Mouse (Mus musculus) heart, embryonic 10.5 days (tissue): ENCODE data around the gene Gnat1. TPM values are rescaled to one million over a fixed set of nuclear protein-coding genes. Genes with fewer than 3 reads are reported as not detected.
A peak's percentile ranks its signal among the peaks of the same experiment; 100 is the strongest.

Source experiments
- DNase-seq: peaks from one replicate; pipeline ENCODE4 v3.0.0-alpha.2; 2017; ENCODE audit warnings: low spot score
- H3K27ac ChIP-seq: fragments of 300-500 bp; sonication (generic); 2 replicates; pipeline ENCODE4 v1.5.1; 2016; ENCODE audit warnings: mild to moderate bottlenecking
- H3K27me3 ChIP-seq: fragments of 300-500 bp; sonication (generic); 2 replicates; pipeline ENCODE4 v1.6.1; 2016; ENCODE audit warnings: mild to moderate bottlenecking; ENCODE audit not compliant: poor library complexity, insufficient read depth, severe bottlenecking
- H3K36me3 ChIP-seq: fragments of 300-500 bp; sonication (generic); 2 replicates; pipeline ENCODE4 v1.6.1; 2016; ENCODE audit warnings: mild to moderate bottlenecking, moderate library complexity
- H3K4me1 ChIP-seq: fragments of 300-500 bp; sonication (generic); 2 replicates; pipeline ENCODE4 v1.6.1; 2016; ENCODE audit warnings: mild to moderate bottlenecking
- H3K4me3 ChIP-seq: fragments of 300-500 bp; sonication (generic); 2 replicates; pipeline ENCODE4 v1.5.1; 2016; ENCODE audit warnings: mild to moderate bottlenecking, moderate library complexity
- H3K9me3 ChIP-seq: fragments of 300-500 bp; sonication (generic); 2 replicates; pipeline ENCODE4 v1.6.1; 2016; ENCODE audit warnings: mild to moderate bottlenecking, moderate library complexity
- WGBS: fragments of 180-500 bp; shearing (Covaris S2); methylation state at CpG from one replicate; pipeline ENCODE4 v1.1.7; 2016; 5-methylcytosine and 5-hydroxymethylcytosine counted together
- polyA plus RNA-seq: library from polyadenylated mRNA; unstranded; fragments of >200 nt; fragmentation: Nextera tagmentation; extraction: Ambion mirVana; gene quantifications from 2 replicates; pipeline ENCODE4 v1.2.1, GENCODE M21; 2016

Gene Gnat1
- polyA plus RNA-seq, 1 experiment from 2014 or later: 3.2 TPM

DNA sequence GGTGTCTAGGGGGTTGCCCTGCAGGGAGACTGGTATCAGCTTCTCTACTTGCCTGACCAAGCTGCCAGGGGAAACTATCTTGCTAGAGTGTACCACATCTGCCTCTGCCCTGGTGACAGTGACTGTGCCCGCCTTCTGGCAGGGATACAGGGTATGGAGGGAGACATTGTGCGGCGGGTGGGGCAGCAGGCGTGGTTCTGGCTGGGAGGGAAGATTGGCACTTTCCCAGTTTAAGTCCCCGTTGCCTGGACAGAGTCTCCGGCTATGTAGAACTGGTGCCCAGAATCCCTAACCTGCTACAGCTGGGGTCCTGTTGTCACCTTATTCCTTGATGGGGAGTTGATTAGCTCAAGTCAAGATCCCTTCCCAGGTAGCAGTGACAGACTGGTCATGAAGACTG lies 47.0 kb downstream of the Gnat1 start:
- peaks cover 23% of the 10 kb centered on the region for H3K36me3 ChIP-seq
- no peak for DNase-seq
- H3K4me3 ChIP-seq: peak overlapping the region; percentile 84
- peak overlapping the region; percentile 94; the same call in 1 of the 2 replicates for H3K27ac ChIP-seq
- no peaks in the 10 kb centered on the region for H3K27me3 ChIP-seq
- 76% methylated on average over 6 of the region's 6 CpGs for WGBS
- H3K4me1 ChIP-seq: peaks cover 90% of the 10 kb centered on the region
- H3K9me3 ChIP-seq: no peaks in the 10 kb centered on the region

DNA sequence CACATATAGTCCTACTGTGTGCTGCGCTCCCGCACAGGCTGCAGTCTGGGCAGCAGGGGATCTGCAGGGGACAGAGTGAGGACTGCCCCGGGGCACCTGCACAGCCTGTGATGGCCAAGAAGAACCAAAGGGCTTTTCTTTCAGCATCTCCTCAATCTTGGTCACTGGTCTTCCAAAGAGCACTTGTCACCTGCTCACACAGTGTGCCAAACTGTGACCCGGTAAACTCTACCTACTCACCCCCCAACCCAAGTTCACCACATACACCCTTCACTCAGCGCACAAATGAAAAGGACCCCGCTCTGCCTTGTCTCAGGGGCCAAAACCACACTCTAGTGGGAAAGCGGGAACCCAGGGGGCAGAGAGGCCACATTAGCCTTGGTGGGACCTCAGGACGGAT lies 47.7 kb downstream of the Gnat1 start:
- peak overlapping the region; percentile 94; the same call in 1 of the 2 replicates for H3K27ac ChIP-seq
- peaks cover 23% of the 10 kb centered on the region for H3K36me3 ChIP-seq
- 93% methylated on average over 8 of the region's 8 CpGs for WGBS
- peaks cover 90% of the 10 kb centered on the region for H3K4me1 ChIP-seq
- no peaks in the 10 kb centered on the region for H3K9me3 ChIP-seq
- H3K4me3 ChIP-seq: peak overlapping the region; percentile 84; the same call in 1 of the 2 replicates
- DNase-seq: no peak
- no peaks in the 10 kb centered on the region for H3K27me3 ChIP-seq

DNA sequence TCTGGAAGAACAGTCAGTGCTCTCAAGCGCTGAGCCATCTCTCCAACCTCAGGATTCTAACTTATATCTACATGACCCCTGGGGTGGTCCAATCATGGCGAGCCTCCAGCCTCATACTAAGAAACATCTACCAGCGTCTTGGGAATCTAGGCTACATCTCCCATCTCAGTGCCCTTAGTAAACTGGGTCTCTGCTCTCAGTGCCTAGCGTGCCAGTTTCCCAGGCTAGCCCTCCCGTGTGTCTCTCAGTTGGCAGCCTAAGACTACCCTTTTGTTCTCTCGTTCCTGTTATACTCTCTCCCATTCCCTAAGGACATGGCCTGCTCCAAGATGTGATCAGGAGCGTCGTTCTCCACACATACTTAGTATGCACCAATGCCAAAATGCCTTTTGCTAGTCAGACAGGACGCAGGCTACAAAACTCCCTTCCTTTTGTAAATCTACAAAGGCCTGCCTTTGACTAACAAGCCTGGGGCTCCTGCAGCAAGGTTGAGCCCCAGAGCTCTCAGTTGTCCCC lies 48.1 kb downstream of the Gnat1 start:
- 77% methylated on average over 9 of the region's 9 CpGs for WGBS
- Histone ChIP-seq H3K4me3 (no peak overlapping the region), H3K27ac (peak overlapping the region; percentile 83; the same call in 1 of the 2 replicates)

DNA sequence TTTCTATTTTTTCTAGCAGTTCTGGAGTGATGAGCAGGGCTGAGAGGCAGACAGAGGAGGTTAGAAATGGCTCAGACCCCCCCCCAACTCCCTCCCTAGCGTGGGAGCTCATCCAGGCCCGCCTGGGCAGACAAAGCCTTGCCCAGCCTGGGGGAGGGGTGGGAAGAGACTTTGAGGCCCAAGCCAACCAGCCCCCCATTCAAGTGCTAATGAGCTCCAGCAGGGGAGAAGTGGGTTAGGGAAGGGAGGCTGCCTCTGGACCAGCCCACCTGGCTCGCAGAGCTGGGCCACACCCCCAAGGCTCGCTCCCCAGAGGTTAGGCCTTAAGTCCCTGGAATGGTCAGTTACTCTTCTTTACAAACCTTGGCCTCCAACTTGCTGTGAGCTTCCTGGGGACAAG lies 48.9 kb downstream of the Gnat1 start:
- Histone ChIP-seq H3K36me3 (peaks cover 28% of the 10 kb centered on the region), H3K9me3 (no peaks in the 10 kb centered on the region), H3K27me3 (no peaks in the 10 kb centered on the region), H3K27ac (peak overlapping the region; percentile 83), H3K4me3 (peak overlapping the region; percentile 33), H3K4me1 (peaks cover 88% of the 10 kb centered on the region)
- WGBS: 6% methylated on average over 4 of the region's 4 CpGs
- DNase-seq: no peak

More for the DNA sequence above, 48.1 kb downstream of the Gnat1 start:
- H3K36me3 ChIP-seq: peaks cover 23% of the 10 kb centered on the region
- H3K9me3 ChIP-seq: no peaks in the 10 kb centered on the region
- DNase-seq: no peak
- H3K27me3 ChIP-seq: no peaks in the 10 kb centered on the region
- H3K4me1 ChIP-seq: peaks cover 92% of the 10 kb centered on the region

DNA sequence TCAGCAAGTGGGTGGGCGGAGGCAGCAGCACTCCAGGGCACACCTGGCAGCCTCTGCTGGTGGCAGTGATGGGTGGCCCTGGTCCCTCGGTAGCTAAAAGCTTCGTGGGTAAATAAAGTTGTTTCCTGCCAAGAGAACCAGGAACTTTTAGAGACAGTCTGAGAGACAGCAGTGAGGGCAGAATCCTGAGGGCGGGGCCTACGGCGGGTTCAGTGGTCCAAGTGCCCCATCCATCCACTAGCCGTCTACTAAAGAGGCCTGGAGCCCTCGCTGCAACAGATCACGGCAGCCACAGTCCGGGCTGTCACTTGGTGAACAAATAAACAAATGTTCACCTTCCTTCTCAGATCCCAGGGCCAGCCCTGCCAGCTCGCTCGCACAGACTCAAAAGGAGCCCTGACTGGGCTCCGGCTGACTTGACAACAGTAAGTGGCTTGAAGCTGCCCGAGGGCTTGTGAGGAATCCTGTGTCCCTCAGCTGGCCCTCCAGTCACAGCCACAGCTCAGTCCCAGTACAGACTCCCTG lies 49.5 kb downstream of the Gnat1 start:
- H3K27me3 ChIP-seq: no peaks in the 10 kb centered on the region
- peak overlapping the region; percentile 83 for H3K27ac ChIP-seq
- H3K36me3 ChIP-seq: peaks cover 34% of the 10 kb centered on the region
- H3K9me3 ChIP-seq: no peaks in the 10 kb centered on the region
- H3K4me3 ChIP-seq: peak overlapping the region; percentile 33
- 20% methylated on average over 14 of the region's 14 CpGs for WGBS
- H3K4me1 ChIP-seq: peaks cover 89% of the 10 kb centered on the region
- DNase-seq: no peak

DNA sequence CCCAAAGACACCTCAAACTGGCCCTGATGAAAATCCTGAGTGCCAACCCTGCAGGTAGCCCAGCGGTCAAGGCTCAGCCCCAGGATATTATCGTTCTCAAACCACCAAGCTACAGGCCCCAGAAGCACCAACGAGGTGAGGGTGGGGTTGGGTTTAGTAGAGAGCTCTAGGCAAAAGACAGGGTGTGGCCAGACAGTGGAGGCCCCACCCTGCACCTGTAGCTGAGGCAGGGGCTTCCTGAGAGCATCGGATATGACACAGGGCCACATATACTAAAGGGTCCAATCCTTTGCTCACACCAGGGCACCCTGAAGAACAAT lies 50.1 kb downstream of the Gnat1 start:
- H3K36me3 ChIP-seq: peaks cover 40% of the 10 kb centered on the region
- no peaks in the 10 kb centered on the region for H3K9me3 ChIP-seq

DNA sequence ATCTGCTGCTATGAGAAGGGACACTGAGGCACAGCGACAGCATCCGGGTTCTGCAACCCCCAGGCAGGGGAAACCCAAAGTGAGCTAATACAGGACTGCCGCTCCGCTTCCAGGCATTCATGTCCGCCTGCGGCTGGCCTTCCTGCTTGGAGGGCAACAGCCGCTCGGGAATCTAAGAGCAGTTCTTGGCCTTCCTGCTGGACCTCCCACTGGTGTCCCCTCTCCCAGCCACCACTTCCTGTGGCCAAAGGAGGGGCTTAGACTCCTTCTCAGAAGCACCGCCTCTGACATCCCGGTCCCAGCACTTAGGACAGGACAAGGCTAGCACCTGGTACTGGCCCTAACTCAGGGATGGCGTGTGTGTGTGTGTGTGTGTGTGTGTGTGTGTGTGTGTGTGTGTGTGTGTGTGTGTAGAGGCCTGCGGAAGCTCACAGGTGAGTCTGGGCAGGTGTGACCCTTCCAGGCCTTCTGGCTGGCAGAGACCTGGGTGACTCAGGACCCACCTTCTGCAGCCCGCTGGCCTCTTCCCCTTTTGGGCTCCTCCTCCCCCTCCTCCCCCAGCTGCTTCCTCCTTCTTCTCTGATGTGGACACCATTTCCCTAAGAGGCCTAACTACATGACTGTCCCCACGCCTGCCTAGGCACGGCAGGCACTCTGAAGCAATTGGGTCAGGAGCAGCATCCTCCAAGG lies 50.6 kb downstream of the Gnat1 start:
- Histone ChIP-seq H3K4me1 (peaks cover 94% of the 10 kb centered on the region), H3K4me3 (peak overlapping the region; percentile 42; the same call in 1 of the 2 replicates), H3K27ac (peak overlapping the region; percentile 90), H3K27me3 (no peaks in the 10 kb centered on the region), H3K36me3 (peaks cover 45% of the 10 kb centered on the region), H3K9me3 (no peaks in the 10 kb centered on the region)
- no peak for DNase-seq
- WGBS: 44% methylated on average over 13 of the region's 15 CpGs

More for the DNA sequence above, 50.1 kb downstream of the Gnat1 start:
- Histone ChIP-seq H3K4me1 (peaks cover 94% of the 10 kb centered on the region), H3K27me3 (no peaks in the 10 kb centered on the region), H3K27ac (peak overlapping the region; percentile 90), H3K4me3 (peak overlapping the region; percentile 42; the same call in 1 of the 2 replicates)
- WGBS: 33% methylated on average over 4 of the region's 4 CpGs
- DNase-seq: no peak

DNA sequence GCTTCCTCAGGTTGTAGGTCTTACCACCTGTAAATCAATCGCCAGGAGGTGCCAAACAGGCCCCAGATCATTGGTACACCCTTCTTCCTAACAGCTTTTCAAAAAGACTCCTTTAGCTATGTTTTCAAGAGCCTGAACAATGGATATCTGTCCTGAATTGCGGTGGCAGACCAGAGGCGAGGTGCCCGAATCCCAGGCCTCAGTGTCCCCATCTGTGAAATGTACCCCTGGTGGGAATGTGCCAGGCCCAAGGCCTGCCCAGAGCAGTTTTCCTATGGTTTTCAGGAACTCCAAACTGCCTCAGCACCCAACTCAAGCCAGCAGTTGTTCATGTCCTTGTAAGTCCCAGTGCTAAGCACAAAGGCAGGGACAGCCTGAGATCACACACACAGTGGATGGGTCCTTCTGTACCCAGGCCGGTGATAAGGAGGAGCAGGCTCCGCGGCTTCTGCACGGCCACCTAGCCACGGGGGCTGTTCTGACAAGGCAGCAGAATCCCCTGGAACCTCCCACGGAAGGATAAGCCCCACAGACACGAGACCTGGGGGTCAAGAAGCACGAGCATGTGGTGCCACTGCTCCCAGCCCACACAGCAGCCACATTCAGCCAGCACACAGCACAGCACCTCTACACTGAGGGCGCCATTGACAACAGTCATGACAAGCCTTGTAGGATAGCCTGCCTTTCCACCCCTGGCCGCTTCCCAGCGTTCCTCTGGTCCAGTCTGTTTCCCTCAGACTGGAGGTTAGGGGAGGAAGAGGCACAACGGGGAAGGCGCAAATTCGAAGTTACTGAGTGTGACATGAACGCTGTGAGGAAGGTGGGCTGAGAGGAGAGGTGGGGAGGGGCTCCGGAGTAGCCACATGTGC lies 51.9 kb downstream of the Gnat1 start:
- Histone ChIP-seq H3K9me3 (no peaks in the 10 kb centered on the region), H3K4me3 (peak overlapping the region; percentile 42), H3K36me3 (peaks cover 55% of the 10 kb centered on the region), H3K27me3 (no peaks in the 10 kb centered on the region), H3K4me1 (peaks cover 87% of the 10 kb centered on the region), H3K27ac (peak overlapping the region; percentile 90)
- WGBS: 31% methylated on average over 20 of the region's 20 CpGs
- no peak for DNase-seq

DNA sequence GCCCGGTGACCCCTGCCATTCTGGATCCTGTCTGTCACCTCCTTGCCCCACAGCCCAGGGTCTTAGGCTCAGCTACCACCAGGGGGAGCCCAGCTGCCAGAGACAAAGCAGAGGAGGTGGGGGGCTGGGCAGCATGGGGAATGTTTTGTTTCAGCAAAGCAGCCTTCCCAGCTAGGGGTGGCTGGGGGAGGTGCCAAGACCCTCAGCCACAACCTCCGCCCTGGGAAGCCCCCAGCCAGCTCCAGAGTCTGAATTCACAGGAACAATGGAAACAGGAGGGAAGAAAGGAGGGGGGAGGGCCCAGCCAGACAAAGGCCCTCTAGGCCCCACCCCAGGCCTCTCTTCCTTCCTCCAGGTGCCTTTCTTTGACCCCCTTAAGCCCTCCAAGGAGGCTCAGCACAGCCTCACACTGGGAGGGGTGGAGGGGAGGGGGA lies 52.7 kb downstream of the Gnat1 start:
- peaks cover 57% of the 10 kb centered on the region for H3K36me3 ChIP-seq
- WGBS: 0% methylated on average over 2 of the region's 2 CpGs
- peak overlapping the region; percentile 42 for H3K4me3 ChIP-seq

DNA sequence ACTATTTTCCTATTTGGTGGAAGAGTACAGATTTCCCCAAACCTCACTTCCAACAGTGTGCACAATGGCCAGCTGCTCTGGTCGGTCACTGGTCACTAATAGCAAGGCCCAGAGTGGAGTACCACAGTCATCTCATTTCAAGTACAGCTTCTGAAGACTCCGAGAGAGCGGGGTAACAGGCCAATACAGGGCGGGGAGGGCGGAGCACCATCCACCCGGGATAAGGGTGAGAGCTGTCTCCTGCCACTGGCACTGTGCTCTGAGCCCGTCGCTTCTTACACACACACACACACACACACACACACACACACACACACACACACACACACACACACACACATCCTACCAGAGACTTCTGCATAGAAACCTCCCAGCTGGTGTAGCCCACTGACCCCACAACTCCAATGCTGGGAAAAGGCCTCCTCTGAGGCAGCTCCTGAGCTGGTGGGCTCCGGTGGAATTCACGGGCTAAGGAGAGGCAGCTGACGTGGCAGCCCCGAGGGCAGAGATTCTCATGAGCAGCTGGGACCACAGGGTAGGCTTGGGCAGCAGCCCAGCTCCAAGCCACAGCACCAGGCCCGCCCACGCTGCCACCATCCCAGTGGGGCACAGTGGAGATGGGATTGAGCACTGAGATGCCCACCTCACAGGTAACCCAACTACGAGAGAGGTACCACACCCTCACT lies 53.2 kb downstream of the Gnat1 start:
- H3K9me3 ChIP-seq: no peaks in the 10 kb centered on the region
- peak overlapping the region; percentile 90 for H3K27ac ChIP-seq
- no peaks in the 10 kb centered on the region for H3K27me3 ChIP-seq
- WGBS: 51% methylated on average over 14 of the region's 15 CpGs
- peaks cover 55% of the 10 kb centered on the region for H3K36me3 ChIP-seq
- no peak for DNase-seq
- H3K4me3 ChIP-seq: peak overlapping the region; percentile 42
- peaks cover 74% of the 10 kb centered on the region for H3K4me1 ChIP-seq

More for the DNA sequence above, 52.7 kb downstream of the Gnat1 start:
- peak; percentile 92 for DNase-seq
- peaks cover 79% of the 10 kb centered on the region for H3K4me1 ChIP-seq
- peak overlapping the region; percentile 90 for H3K27ac ChIP-seq
- no peaks in the 10 kb centered on the region for H3K9me3 ChIP-seq
- no peaks in the 10 kb centered on the region for H3K27me3 ChIP-seq

DNA sequence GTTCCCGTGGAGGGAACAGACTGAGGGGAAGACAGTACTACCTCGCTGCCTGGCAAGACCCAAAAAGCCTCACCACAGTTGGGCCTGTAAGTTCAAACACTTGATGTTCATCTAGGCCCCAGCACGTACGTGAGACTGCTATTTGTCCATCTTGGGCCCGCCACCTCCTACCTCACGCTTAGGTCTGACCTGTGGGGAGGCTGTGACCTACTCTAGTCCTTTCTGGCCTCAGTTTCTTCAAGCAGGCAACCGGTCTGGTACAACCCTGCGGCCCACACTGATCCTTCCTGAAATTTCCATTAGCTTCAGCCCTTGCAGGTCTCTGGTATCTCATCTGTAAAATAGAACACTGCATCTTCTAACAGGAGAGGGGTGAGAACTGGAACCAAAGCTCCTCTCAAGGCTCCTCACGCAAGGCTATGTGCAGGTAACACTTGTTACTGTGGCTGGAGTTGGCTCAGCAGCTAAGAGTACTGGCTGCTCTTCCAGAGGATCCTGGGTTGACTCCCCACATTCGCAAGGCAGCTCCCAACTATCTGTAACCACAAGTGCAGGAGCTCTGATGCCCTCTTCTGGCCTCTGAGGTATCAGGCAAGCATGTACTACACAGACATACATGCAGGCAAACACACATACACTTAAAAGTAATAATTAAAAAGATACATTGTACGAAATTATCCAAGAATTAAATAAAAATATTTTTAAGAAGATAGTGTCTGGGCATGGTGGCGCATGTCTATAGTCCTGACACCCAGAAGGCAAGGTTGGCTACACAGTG lies 54.0 kb downstream of the Gnat1 start:
- H3K9me3 ChIP-seq: no peaks in the 10 kb centered on the region
- H3K27me3 ChIP-seq: no peaks in the 10 kb centered on the region
- H3K4me3 ChIP-seq: no peak overlapping the region
- peaks cover 72% of the 10 kb centered on the region for H3K4me1 ChIP-seq
- no peak for DNase-seq
- WGBS: 85% methylated on average over 12 of the region's 12 CpGs
- peaks cover 57% of the 10 kb centered on the region for H3K36me3 ChIP-seq
- peak overlapping the region; percentile 90 for H3K27ac ChIP-seq

DNA sequence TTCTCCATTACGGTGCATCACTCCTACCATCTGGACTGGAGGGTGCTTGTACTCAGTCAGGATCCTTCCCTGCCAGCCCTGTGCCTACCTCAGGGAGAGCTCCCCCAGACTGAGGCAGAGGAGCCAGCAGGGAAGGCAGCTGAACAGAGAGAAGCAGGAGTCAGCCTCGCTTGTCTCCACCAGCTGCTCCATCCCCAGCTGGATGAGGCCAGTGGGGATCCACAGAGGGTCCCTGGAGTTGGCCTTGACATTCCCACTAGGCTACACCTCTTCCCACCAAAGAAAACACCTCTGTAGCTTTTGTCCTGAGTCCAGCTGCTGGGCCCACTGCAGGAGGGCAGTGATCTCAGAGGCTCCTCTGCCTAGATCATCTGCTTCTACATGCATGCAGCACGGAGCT lies 54.6 kb downstream of the Gnat1 start:
- no peaks in the 10 kb centered on the region for H3K9me3 ChIP-seq
- no peak overlapping the region for H3K4me3 ChIP-seq
- H3K27me3 ChIP-seq: no peaks in the 10 kb centered on the region
- peak overlapping the region; percentile 56 for H3K27ac ChIP-seq
- DNase-seq: no peak
- peaks cover 72% of the 10 kb centered on the region for H3K4me1 ChIP-seq
- peaks cover 63% of the 10 kb centered on the region for H3K36me3 ChIP-seq
- WGBS: 79% methylated on average over 3 of the region's 3 CpGs
